Mouse (Mus musculus) liver, embryonic 14.5 days (tissue): Measurements from ENCODE around the gene Smc5.

Experiments
- CTCF ChIP-seq: IDR thresholded peaks from 2 replicates; pipeline ENCODE4 v1.5.1; 2016; ENCODE audit warnings: antibody characterized with exemption, low read depth, control low read depth
- EP300 ChIP-seq: IDR thresholded peaks from 2 replicates; pipeline ENCODE4 v1.6.1; 2016; ENCODE audit warnings: antibody characterized with exemption, low read depth

DNA sequence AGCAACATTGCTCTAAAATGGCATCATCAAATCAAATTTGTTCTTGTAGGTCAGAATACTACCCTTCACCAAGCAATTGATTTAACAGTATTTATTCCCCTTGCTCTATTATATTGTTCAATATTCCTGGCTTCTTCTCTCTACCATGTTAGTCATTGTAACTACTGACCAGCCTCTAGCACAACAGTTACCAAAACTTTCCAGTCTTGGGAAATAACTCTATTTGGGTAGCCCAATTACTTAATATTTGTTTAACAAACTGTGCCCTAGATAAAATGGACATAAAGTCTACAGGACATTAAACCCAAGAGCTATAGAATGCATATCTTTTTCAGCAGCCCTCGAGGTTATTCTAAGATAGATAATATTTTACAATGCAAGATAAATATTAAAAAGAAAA is 15.6 kb upstream of the Smc5 start:
- no peak for TF ChIP-seq CTCF
- TF ChIP-seq EP300, result no peak
